Mouse (Mus musculus): ENCODE measurements around the gene Faap20. TPM values are rescaled to one million over a fixed set of nuclear protein-coding genes. Genes with fewer than 3 reads are reported as not detected.

Gene Faap20
- polyA plus RNA-seq, 1 experiment from 2014 or later: 77.4 TPM

GRCm38 (mm10) chr4:155305531-155306031 lies 56.0 kb downstream of the Faap20 start:
- H3K9ac ChIP-seq: no peak overlapping the region
- no peak overlapping the region for H3K4me3 ChIP-seq
- no peak overlapping the region for H3K4me2 ChIP-seq
- no peaks in the 10 kb centered on the region for H3K27me3 ChIP-seq
- no peaks in the 10 kb centered on the region for H3K9me3 ChIP-seq
- 45% methylated on average over 8 of the region's 8 CpGs for WGBS
- no peak for ATAC-seq (ENCODE audit: insufficient number of reproducible peaks, insufficient read depth, low FRiP score, low TSS enrichment, low read depth)
- H3K27ac ChIP-seq: no peak overlapping the region
- no peaks in the 10 kb centered on the region for H3K36me3 ChIP-seq
- peaks cover 30% of the 10 kb centered on the region for H3K4me1 ChIP-seq

Other genes with a start within 250 kb of the Faap20 start
- 11.2 and 12.8 TPM in 2 replicates for gene Plch2, start 193.0 kb upstream of the Faap20 start, polyA plus RNA-seq (2015; fragmentation: Nextera tagmentation; extraction: Ambion mirVana)
- gene Pex10, start 182.8 kb upstream of the Faap20 start, polyA plus RNA-seq (2015; fragmentation: Nextera tagmentation; extraction: Ambion mirVana): 22.2 and 26.4 TPM in 2 replicates
- gene Rer1, start 163.4 kb upstream of the Faap20 start, polyA plus RNA-seq (2015; fragmentation: Nextera tagmentation; extraction: Ambion mirVana): 147 and 162 TPM in 2 replicates
- gene Morn1, start 163.2 kb upstream of the Faap20 start, polyA plus RNA-seq (2015; fragmentation: Nextera tagmentation; extraction: Ambion mirVana): 5.6 and 6.2 TPM in 2 replicates
- gene Ski, start 27.2 kb upstream of the Faap20 start, polyA plus RNA-seq (2015; fragmentation: Nextera tagmentation; extraction: Ambion mirVana): 21.5 and 24.9 TPM in 2 replicates
- gene Prkcz, start 111.6 kb downstream of the Faap20 start, polyA plus RNA-seq (2015; fragmentation: Nextera tagmentation; extraction: Ambion mirVana): 10.9 and 12.4 TPM in 2 replicates
- gene Gabrd, start 148.3 kb downstream of the Faap20 start, polyA plus RNA-seq (2015; fragmentation: Nextera tagmentation; extraction: Ambion mirVana): not detected in 2 replicates
- 3.8 and 4.7 TPM in 2 replicates for gene Cfap74, start 159.4 kb downstream of the Faap20 start, polyA plus RNA-seq (2015; fragmentation: Nextera tagmentation; extraction: Ambion mirVana)
- gene Tmem52, start 219.3 kb downstream of the Faap20 start, polyA plus RNA-seq (2015; fragmentation: Nextera tagmentation; extraction: Ambion mirVana): 0.31 and 0.40 TPM in 2 replicates
- gene Gnb1, start 241.6 kb downstream of the Faap20 start, polyA plus RNA-seq (2015; fragmentation: Nextera tagmentation; extraction: Ambion mirVana): 501 and 523 TPM in 2 replicates